Mouse (Mus musculus) lung, postnatal 0 days (tissue): ENCODE results near the gene Smad5. TPM values are rescaled to one million over a fixed set of nuclear protein-coding genes. Genes with fewer than 3 reads are reported as not detected.

Source experiments
- ATAC-seq: fragments of 200-750 bp; cut with Nextera tagmentation; 2 replicates; pipeline ENCODE4 v1.8.0; 2017; ENCODE audit warnings: moderate library complexity
- DNase-seq: peaks from one replicate; pipeline ENCODE4 v3.0.0-alpha.2; 2016; ENCODE audit warnings: low spot score
- H3K27ac ChIP-seq: fragments of 300-500 bp; sonication (generic); 2 replicates; pipeline ENCODE4 v1.5.1; 2014; ENCODE audit warnings: antibody characterized with exemption, mild to moderate bottlenecking, low read length, mixed read lengths
- H3K27me3 ChIP-seq: fragments of 300-500 bp; sonication (generic); replicated peaks from 2 replicates; pipeline ENCODE4 v1.6.1; 2014; ENCODE audit warnings: low read length, mixed read lengths; ENCODE audit not compliant: insufficient read depth
- H3K36me3 ChIP-seq: fragments of 300-500 bp; sonication (generic); 2 replicates; pipeline ENCODE4 v1.6.1; 2014; ENCODE audit warnings: low read length, mixed read lengths; ENCODE audit not compliant: insufficient read depth
- H3K4me1 ChIP-seq: fragments of 300-500 bp; sonication (generic); 2 replicates; pipeline ENCODE4 v1.6.1; 2014; ENCODE audit warnings: antibody characterized with exemption, low read depth, low read length, mixed read lengths; ENCODE audit not compliant: insufficient read depth
- H3K4me2 ChIP-seq: fragments of 300-500 bp; sonication (generic); replicated peaks from 2 replicates; pipeline ENCODE4 v1.6.1; 2014; ENCODE audit warnings: low read depth, mild to moderate bottlenecking, low read length, moderate library complexity, mixed read lengths
- H3K4me3 ChIP-seq: fragments of 300-500 bp; sonication (generic); 2 replicates; pipeline ENCODE4 v1.5.1; 2014; ENCODE audit warnings: low read depth, low read length
- H3K9ac ChIP-seq: fragments of 300-500 bp; sonication (generic); replicated peaks from 2 replicates; pipeline ENCODE4 v1.6.1; 2014; ENCODE audit warnings: low read depth, mild to moderate bottlenecking
- H3K9me3 ChIP-seq: fragments of 300-500 bp; sonication (generic); 2 replicates; pipeline ENCODE4 v1.6.1; 2016; ENCODE audit warnings: low read length, mixed read lengths
- CTCF ChIP-seq: IDR thresholded peaks from 2 replicates; pipeline ENCODE4 v1.5.1; 2016; ENCODE audit warnings: antibody characterized with exemption, mild to moderate bottlenecking
- EP300 ChIP-seq: IDR thresholded peaks from 2 replicates; pipeline ENCODE4 v1.6.1; 2016; ENCODE audit warnings: antibody characterized with exemption, mild to moderate bottlenecking, control low read depth
- WGBS: fragments of 180-500 bp; shearing (Covaris S2); extraction: QIAGEN DNeasy Blood & Tissue Kit; methylation state at CpG from one replicate; pipeline ENCODE4 v1.1.7; 2014; 5-methylcytosine and 5-hydroxymethylcytosine counted together
- polyA plus RNA-seq: library from polyadenylated mRNA; unstranded; fragments of >200 nt; fragmentation: Nextera tagmentation; extraction: Ambion mirVana; gene quantifications from 2 replicates; pipeline ENCODE4 v1.2.1, GENCODE M21; 2015

Smad5 gene
- polyA plus RNA-seq, 1 experiment from 2014 or later: 16.6 TPM

GRCm38 (mm10) chr13:56746739-56747532, 44.1 kb downstream of the Smad5 start:
- 0 out of 2 replicates have a peak, but pooled peaks have one; percentile 13 for ATAC-seq
- no peak overlapping the region for H3K4me2 ChIP-seq

GRCm38 (mm10) chr13:56747554-56747953, 44.7 kb downstream of the Smad5 start:
- Histone ChIP-seq H3K27me3 (peaks cover 8% of the 10 kb centered on the region; the same call in 1 of the 2 replicates), H3K36me3 (no peaks in the 10 kb centered on the region), H3K4me1 (peaks cover 6% of the 10 kb centered on the region), H3K27ac (peak overlapping the region; percentile 60), H3K9me3 (no peaks in the 10 kb centered on the region), H3K4me3 (no peak overlapping the region), H3K9ac (no peak overlapping the region), H3K4me2 (peak overlapping the region; percentile 31; the same call in 1 of the 2 replicates)
- no peak for TF ChIP-seq CTCF
- peak; percentile 42; the same call in 1 of the 2 replicates for TF ChIP-seq EP300
- DNase-seq (peak; percentile 76), ATAC-seq (peak; percentile 75)
- 29% methylated on average over 8 of the region's 8 CpGs for WGBS

More at GRCm38 (mm10) chr13:56746739-56747532, 44.1 kb downstream of the Smad5 start:
- Histone ChIP-seq H3K4me3 (no peak overlapping the region), H3K4me1 (peaks cover 1% of the 10 kb centered on the region), H3K27ac (0 out of 2 replicates have a peak overlapping the region, but pooled peaks have one; percentile 60), H3K27me3 (0 out of 2 replicates have a peak, but pooled peaks cover 4% of the 10 kb centered on the region), H3K36me3 (no peaks in the 10 kb centered on the region), H3K9ac (no peak overlapping the region), H3K9me3 (no peaks in the 10 kb centered on the region)
- DNase-seq: no peak
- 42% methylated on average over 10 of the region's 10 CpGs for WGBS
- no peak for TF ChIP-seq CTCF
- TF ChIP-seq EP300: no peak

GRCm38 (mm10) chr13:56749377-56749776, 46.6 kb downstream of the Smad5 start:
- peaks cover 20% of the 10 kb centered on the region for H3K4me1 ChIP-seq
- H3K9me3 ChIP-seq: no peaks in the 10 kb centered on the region
- no peak overlapping the region for H3K4me3 ChIP-seq
- ATAC-seq (peak; percentile 46), DNase-seq (peak; percentile 64)
- H3K36me3 ChIP-seq: no peaks in the 10 kb centered on the region
- H3K4me2 ChIP-seq: peak overlapping the region; percentile 22; the same call in 1 of the 2 replicates
- no peak for TF ChIP-seq EP300
- no peak for TF ChIP-seq CTCF
- 48% methylated on average over 7 of the region's 7 CpGs for WGBS
- H3K27ac ChIP-seq: no peak overlapping the region
- no peak overlapping the region for H3K9ac ChIP-seq
- H3K27me3 ChIP-seq: peaks cover 26% of the 10 kb centered on the region

- Histone ChIP-seq H3K9me3 (no peaks in the 10 kb centered on the region), H3K27me3 (peaks cover 26% of the 10 kb centered on the region), H3K36me3 (no peaks in the 10 kb centered on the region), H3K4me2 (no peak overlapping the region), H3K9ac (0 out of 2 replicates have a peak overlapping the region, but pooled peaks have one; percentile 5), H3K27ac (no peak overlapping the region), H3K4me1 (peaks cover 25% of the 10 kb centered on the region), H3K4me3 (no peak overlapping the region)
- DNase-seq (no peak), ATAC-seq (no peak)
- no peak for TF ChIP-seq EP300
- TF ChIP-seq CTCF: no peak
- WGBS: 51% methylated on average over 5 of the region's 5 CpGs
Observed at GRCm38 (mm10) chr13:56751774-56752173, 49.0 kb downstream of the Smad5 start.

GRCm38 (mm10) chr13:56752474-56753191, 49.8 kb downstream of the Smad5 start:
- Histone ChIP-seq H3K4me2 (peak overlapping the region; percentile 73), H3K9ac (no peak overlapping the region), H3K4me1 (peaks cover 25% of the 10 kb centered on the region), H3K4me3 (peak overlapping the region; percentile 41), H3K27ac (no peak overlapping the region), H3K36me3 (no peaks in the 10 kb centered on the region), H3K9me3 (no peaks in the 10 kb centered on the region), H3K27me3 (peaks cover 26% of the 10 kb centered on the region)
- no peak for TF ChIP-seq EP300
- no peak for TF ChIP-seq CTCF
- DNase-seq (no peak), ATAC-seq (no peak)
- 2% methylated on average over 40 of the region's 41 CpGs for WGBS
